Mouse (Mus musculus): ENCODE results near the gene Smim24. TPM values are rescaled to one million over a fixed set of nuclear protein-coding genes. Genes with fewer than 3 reads are reported as not detected.
A peak's percentile ranks its signal among the peaks of the same experiment; 100 is the strongest.

Gene Smim24
- under 1 TPM; 0.77 to 0.94 TPM for total RNA-seq (2021)

- intact Hi-C loops (cut with DNase I) = no loop called here
- no peak for DNase-seq (ENCODE audit: low spot score in 2 of 2)
Observed at GRCm38 (mm10) chr10:81392781-81393185, at the start of gene Smim24. Gene Smim24 (plus strand): TSS chr10:81393051.

GRCm38 (mm10) chr10:81344421-81345161 is 48.3 kb upstream of the Smim24 start:
- DNase-seq (ENCODE audit: low spot score in 2 of 2) = no peak
- intact Hi-C loops (cut with DNase I) = loop anchor here (5.0 kb wide), 1 partner anchor 57 kb away; no protein-coding TSS in a partner anchor

GRCm38 (mm10) chr10:81345162-81345534 is 47.7 kb upstream of the Smim24 start:
- no peak for DNase-seq (ENCODE audit: low spot score in 2 of 2)
- intact Hi-C loops (cut with DNase I) = no loop called here

GRCm38 (mm10) chr10:81346453-81347067 is 46.3 kb upstream of the Smim24 start:
- intact Hi-C loops (cut with DNase I) = no loop called here
- peak in 1 of 2 experiments; percentile 61 for DNase-seq (ENCODE audit: low spot score in 2 of 2)

GRCm38 (mm10) chr10:81349146-81349545 is 43.7 kb upstream of the Smim24 start:
- intact Hi-C loops (cut with DNase I) = no loop called here
- no peak for DNase-seq (ENCODE audit: low spot score in 2 of 2)

GRCm38 (mm10) chr10:81349961-81350350 is 42.9 kb upstream of the Smim24 start:
- no peak for DNase-seq (ENCODE audit: low spot score in 2 of 2)
- intact Hi-C loops (cut with DNase I) = loop anchor here (2.0 kb wide), 2 partner anchors 61 to 151 kb away; no protein-coding TSS in a partner anchor

GRCm38 (mm10) chr10:81350351-81351063 is 42.3 kb upstream of the Smim24 start, which contains the start of gene Hmg20b:
Gene Hmg20b (minus strand): TSS chr10:81350480.
- DNase-seq (ENCODE audit: low spot score in 2 of 2) = peak; percentile 100
- intact Hi-C loops (cut with DNase I) = loop anchor here (2.0 kb wide), 2 partner anchors 62 to 152 kb away; no protein-coding TSS in a partner anchor

GRCm38 (mm10) chr10:81351678-81352291 is 41.1 kb upstream of the Smim24 start:
- DNase-seq (ENCODE audit: low spot score in 2 of 2) = no peak
- intact Hi-C loops (cut with DNase I) = loop anchor here (2.0 kb wide), 2 partner anchors 63 to 153 kb away; no protein-coding TSS in a partner anchor

GRCm38 (mm10) chr10:81354738-81355477 is 37.9 kb upstream of the Smim24 start:
- no peak for DNase-seq (ENCODE audit: low spot score in 2 of 2)
- intact Hi-C loops (cut with DNase I) = no loop called here

- intact Hi-C loops (cut with DNase I) = no loop called here
- no peak for DNase-seq (ENCODE audit: low spot score in 2 of 2)
Observed at GRCm38 (mm10) chr10:81355533-81355932, 37.3 kb upstream of the Smim24 start.

- DNase-seq (ENCODE audit: low spot score in 2 of 2) = no peak
- intact Hi-C loops (cut with DNase I) = no loop called here
Observed at GRCm38 (mm10) chr10:81356352-81356990, 36.4 kb upstream of the Smim24 start.

GRCm38 (mm10) chr10:81356991-81357844 is 35.6 kb upstream of the Smim24 start, which contains the start of gene Mfsd12:
Gene Mfsd12 (plus strand): TSS chr10:81357491.
- intact Hi-C loops (cut with DNase I) = no loop called here
- peak; percentile 88 to 93 for DNase-seq (ENCODE audit: low spot score in 2 of 2)

GRCm38 (mm10) chr10:81358209-81358608 is 34.6 kb upstream of the Smim24 start:
- no peak for DNase-seq (ENCODE audit: low spot score in 2 of 2)
- intact Hi-C loops (cut with DNase I) = no loop called here

- intact Hi-C loops (cut with DNase I) = no loop called here
Observed at GRCm38 (mm10) chr10:81358841-81359240, 34.0 kb upstream of the Smim24 start.

GRCm38 (mm10) chr10:81360721-81361120 is 32.1 kb upstream of the Smim24 start:
- intact Hi-C loops (cut with DNase I) = no loop called here

More at GRCm38 (mm10) chr10:81358841-81359240, 34.0 kb upstream of the Smim24 start:
- DNase-seq (ENCODE audit: low spot score in 2 of 2) = no peak

GRCm38 (mm10) chr10:81362336-81362949 is 30.4 kb upstream of the Smim24 start:
- intact Hi-C loops (cut with DNase I) = no loop called here
- no peak for DNase-seq (ENCODE audit: low spot score in 2 of 2)

More at GRCm38 (mm10) chr10:81360721-81361120, 32.1 kb upstream of the Smim24 start:
- DNase-seq (ENCODE audit: low spot score in 2 of 2) = no peak
